ENCODE assay signal across 17 mouse cellular contexts in genomic region chr12:59786831-59787230, GRCm38 (mm10).
"Had no signal": no experiment of that assay in that cellular context is flagged by ENCODE, and none has a peak within 500 bp of the region (broad histone marks: within the 10 kb centered on the region; RNA-seq: fewer than 3 reads in every experiment).

No protein-coding gene starts in this region.

- H3K27me3 ChIP-seq: liver, embryonic 13.5 days had no signal

- ATAC-seq: intestine, postnatal 0 days had no signal

- H3K4me3 ChIP-seq: layer of hippocampus, adult 2 months; left cerebral cortex, adult 2 months; liver, embryonic 13.5 days; myocyte had no signal

- H3K27ac ChIP-seq: kidney, postnatal 0 days; layer of hippocampus, adult 2 months; left cerebral cortex, adult 2 months; liver, embryonic 13.5 days; stomach, postnatal 0 days had no signal

- H3K36me3 ChIP-seq: liver, embryonic 13.5 days had no signal

- H3K9ac ChIP-seq: liver, embryonic 13.5 days had no signal

- H3K9me3 ChIP-seq: liver, embryonic 13.5 days had no signal

- DNase-seq: kidney, adult 2 months; kidney, postnatal 25 days; layer of hippocampus, postnatal 36 days; liver, embryonic 13.5 days; lung, adult 2 months; lung, postnatal 14 days; lung, postnatal 4 days; right cerebral cortex, adult 18-20 months; right cerebral cortex, postnatal 14 days; right cerebral cortex, postnatal 4 days; thymus, postnatal 25 days had no signal

- H3K4me1 ChIP-seq: liver, embryonic 13.5 days had no signal

- H3K4me2 ChIP-seq: liver, embryonic 13.5 days had no signal
